8 mouse cellular contexts compared by ENCODE assay signal in genomic region chr2:91949411-91950274, GRCm38 (mm10). TPM values are rescaled to one million over a fixed set of nuclear protein-coding genes. Genes with fewer than 3 reads are reported as not detected.
DNase-seq lines count a peak whose midpoint lies in the region; ATAC-seq and TF ChIP-seq lines count a peak whose summit lies in the region.

No protein-coding gene starts in this region.

- peak overlapping the region; percentile 32; the same call in 1 of the 2 replicates for H3K9ac ChIP-seq in forebrain, embryonic 11.5 days (ENCODE audit: low read length)
- peak overlapping the region; percentile 52; the same call in 1 of the 2 replicates for H3K9ac ChIP-seq in limb, embryonic 12.5 days (replicated peaks)
- H3K9ac ChIP-seq in midbrain, embryonic 14.5 days (replicated peaks; ENCODE audit: low read length), result peak overlapping the region; percentile 26; the same call in 1 of the 2 replicates

- ATAC-seq in G1E (ENCODE audit: extremely low read depth, insufficient number of reproducible peaks, low FRiP score, poor library complexity, severe bottlenecking), result peak; percentile 5; the same call in 1 of the 2 replicates
- peak; percentile 28 for ATAC-seq in forebrain, embryonic 11.5 days (replicated peaks; ENCODE audit: low FRiP score)
- ATAC-seq in limb, embryonic 12.5 days (ENCODE audit: insufficient number of reproducible peaks, insufficient read depth, low FRiP score, low TSS enrichment, low read depth), result peak; percentile 28; the same call in 1 of the 2 replicates
- ATAC-seq in midbrain, embryonic 14.5 days (ENCODE audit: low FRiP score, low TSS enrichment), result peak; percentile 32

- H3K4me3 ChIP-seq in G1E (ENCODE audit: low read depth, low read length), result peak overlapping the region; percentile 77
- peak overlapping the region; percentile 55 for H3K4me3 ChIP-seq in bone marrow macrophage, adult 2 months (ENCODE audit: insufficient read depth, low read length)
- no peak overlapping the region for H3K4me3 ChIP-seq in forebrain, embryonic 11.5 days (ENCODE audit: low read depth, low read length)
- H3K4me3 ChIP-seq in hindbrain, embryonic 10.5 days, result peak overlapping the region; percentile 37
- H3K4me3 ChIP-seq in limb, embryonic 12.5 days (replicated peaks), result peak overlapping the region; percentile 22
- no peak overlapping the region for H3K4me3 ChIP-seq in midbrain, embryonic 14.5 days (replicated peaks; ENCODE audit: low read depth, low read length)

- peak overlapping the region; percentile 92 for H3K27ac ChIP-seq in bone marrow macrophage, adult 2 months (ENCODE audit: insufficient read depth, low read depth, low read length)
- H3K27ac ChIP-seq in forebrain, embryonic 11.5 days (ENCODE audit: low read depth, low read length), result no peak overlapping the region
- peak overlapping the region; percentile 85 for H3K27ac ChIP-seq in hindbrain, embryonic 10.5 days
- H3K27ac ChIP-seq in limb, embryonic 12.5 days, result peak overlapping the region; percentile 80
- peak overlapping the region; percentile 45 for H3K27ac ChIP-seq in midbrain, embryonic 14.5 days (replicated peaks; ENCODE audit: low read depth, low read length)

- H3K27me3 ChIP-seq in G1E (ENCODE audit: insufficient read depth, low read length), result no peaks in the 10 kb centered on the region
- H3K27me3 ChIP-seq in forebrain, embryonic 11.5 days (ENCODE audit: control insufficient read depth, insufficient read depth, low read length), result no peaks in the 10 kb centered on the region
- no peaks in the 10 kb centered on the region for H3K27me3 ChIP-seq in hindbrain, embryonic 10.5 days (ENCODE audit: insufficient read depth, poor library complexity, severe bottlenecking)
- no peaks in the 10 kb centered on the region for H3K27me3 ChIP-seq in limb, embryonic 12.5 days
- H3K27me3 ChIP-seq in midbrain, embryonic 14.5 days (ENCODE audit: control insufficient read depth, insufficient read depth, low read length), result no peaks in the 10 kb centered on the region

- peaks cover 87% of the 10 kb centered on the region for H3K4me1 ChIP-seq in G1E (ENCODE audit: insufficient read depth, low read depth, low read length)
- peaks cover 61% of the 10 kb centered on the region for H3K4me1 ChIP-seq in bone marrow macrophage, adult 2 months (ENCODE audit: control insufficient read depth, insufficient read depth, low read length)
- peaks cover 22% of the 10 kb centered on the region for H3K4me1 ChIP-seq in forebrain, embryonic 11.5 days (replicated peaks; ENCODE audit: control insufficient read depth, insufficient read depth, low read length)
- peaks cover 73% of the 10 kb centered on the region for H3K4me1 ChIP-seq in hindbrain, embryonic 10.5 days (replicated peaks)
- peaks cover 60% of the 10 kb centered on the region for H3K4me1 ChIP-seq in limb, embryonic 12.5 days (replicated peaks)
- peaks cover 35% of the 10 kb centered on the region for H3K4me1 ChIP-seq in midbrain, embryonic 14.5 days (ENCODE audit: control insufficient read depth, insufficient read depth, low read length)

- no peak for TF ChIP-seq POLR2A in bone marrow macrophage, adult 2 months (IDR thresholded peaks at IDR 0.05; ENCODE audit: borderline replicate concordance, low read depth, low read length)

- no peak for TF ChIP-seq CTCF in G1E (IDR thresholded peaks at IDR 0.05; ENCODE audit: low read depth, low read length)
- TF ChIP-seq CTCF in bone marrow macrophage, adult 2 months (IDR thresholded peaks at IDR 0.05; ENCODE audit: low read depth, low read length), result no peak

- WGBS in forebrain, embryonic 11.5 days, result 76% methylated on average over 17 of the region's 17 CpGs
- 73% methylated on average over 17 of the region's 17 CpGs for WGBS in hindbrain, embryonic 10.5 days
- WGBS in limb, embryonic 12.5 days, result 68% methylated on average over 17 of the region's 17 CpGs
- WGBS in midbrain, embryonic 14.5 days, result 70% methylated on average over 17 of the region's 17 CpGs

- no peaks in the 10 kb centered on the region for H3K9me3 ChIP-seq in G1E (replicated peaks)
- H3K9me3 ChIP-seq in forebrain, embryonic 11.5 days (ENCODE audit: control insufficient read depth, low read length), result no peaks in the 10 kb centered on the region
- H3K9me3 ChIP-seq in hindbrain, embryonic 10.5 days, result no peaks in the 10 kb centered on the region
- H3K9me3 ChIP-seq in limb, embryonic 12.5 days, result no peaks in the 10 kb centered on the region
- no peaks in the 10 kb centered on the region for H3K9me3 ChIP-seq in midbrain, embryonic 14.5 days (ENCODE audit: control insufficient read depth, low read length)

- peak; percentile 72 for DNase-seq in G1E (ENCODE audit: low spot score)
- no peak for DNase-seq in forebrain, embryonic 11.5 days (ENCODE audit: low spot score)
- DNase-seq in hindbrain, embryonic 10.5 days (ENCODE audit: low spot score), result no peak
- peak; percentile 56 for DNase-seq in midbrain, embryonic 14.5 days
- DNase-seq in urinary bladder, postnatal 36 days (ENCODE audit: low spot score in 2 of 2), result no peak
- DNase-seq in left cerebral cortex, adult 9 months (ENCODE audit: low spot score in 2 of 2), result no peak

- H3K4me2 ChIP-seq in forebrain, embryonic 11.5 days (ENCODE audit: low read depth, low read length, severe bottlenecking), result no peak overlapping the region
- H3K4me2 ChIP-seq in limb, embryonic 12.5 days, result peak overlapping the region; percentile 50
- peak overlapping the region; percentile 21 for H3K4me2 ChIP-seq in midbrain, embryonic 14.5 days (ENCODE audit: low read length)

- peaks cover 75% of the 10 kb centered on the region for H3K36me3 ChIP-seq in G1E (replicated peaks)
- no peaks in the 10 kb centered on the region for H3K36me3 ChIP-seq in forebrain, embryonic 11.5 days (ENCODE audit: control insufficient read depth, insufficient read depth, low read length)
- peaks cover 7% of the 10 kb centered on the region for H3K36me3 ChIP-seq in hindbrain, embryonic 10.5 days
- peaks cover 16% of the 10 kb centered on the region; the same call in 1 of the 2 replicates for H3K36me3 ChIP-seq in limb, embryonic 12.5 days
- no peaks in the 10 kb centered on the region for H3K36me3 ChIP-seq in midbrain, embryonic 14.5 days (ENCODE audit: control insufficient read depth, insufficient read depth, low read length)

RNA-seq across cellular contexts. Expression of gene Gm9821, which starts 4.1 kb away (rescaled TPM):
- total RNA-seq in G1E (2014; fragmentation: Nextera tagmentation), result not detected in 2 replicates
- 1.6 and 1.8 TPM in 2 replicates for total RNA-seq in G1E (2017)
- polyA plus RNA-seq in G1E (2012), result 0.07 and 0.10 TPM in 2 replicates
- not detected in 2 replicates for polyA plus RNA-seq in bone marrow macrophage, adult 2 months (2012; ENCODE audit: insufficient read depth, insufficient read length, missing spikeins)
- polyA plus RNA-seq in forebrain, embryonic 11.5 days (2014; fragmentation: Nextera tagmentation; extraction: Ambion mirVana), result 0.36 and 0.90 TPM in 2 replicates
- 0.18 and 0.25 TPM in 2 replicates for polyA plus RNA-seq in hindbrain, embryonic 10.5 days (2016; fragmentation: Nextera tagmentation; extraction: Ambion mirVana)
- 0.28 and 0.59 TPM in 2 replicates for polyA plus RNA-seq in limb, embryonic 12.5 days (2016; fragmentation: Nextera tagmentation; extraction: Ambion mirVana)
- 0.14 and 0.26 TPM in 2 replicates for polyA plus RNA-seq in midbrain, embryonic 14.5 days (2014; fragmentation: Nextera tagmentation; extraction: Ambion mirVana)

RNA-seq across cellular contexts. Expression of gene Mdk, which starts 17.5 kb away (rescaled TPM):
- total RNA-seq in G1E (2014; fragmentation: Nextera tagmentation) (4.5 and 4.9 TPM in 2 replicates), G1E (2017) (0.76 and 0.81 TPM in 2 replicates)
- 5.5 and 5.8 TPM in 2 replicates for polyA plus RNA-seq in G1E (2012)
- 1.0 and 3.4 TPM in 2 replicates for polyA plus RNA-seq in bone marrow macrophage, adult 2 months (2012; ENCODE audit: insufficient read depth, insufficient read length, missing spikeins)
- 1,095 and 1,130 TPM in 2 replicates for polyA plus RNA-seq in forebrain, embryonic 11.5 days (2014; fragmentation: Nextera tagmentation; extraction: Ambion mirVana)
- 1,375 and 1,717 TPM in 2 replicates for polyA plus RNA-seq in hindbrain, embryonic 10.5 days (2016; fragmentation: Nextera tagmentation; extraction: Ambion mirVana)
- 2,281 and 2,291 TPM in 2 replicates for polyA plus RNA-seq in limb, embryonic 12.5 days (2016; fragmentation: Nextera tagmentation; extraction: Ambion mirVana)
- 131 and 196 TPM in 2 replicates for polyA plus RNA-seq in midbrain, embryonic 14.5 days (2014; fragmentation: Nextera tagmentation; extraction: Ambion mirVana)

RNA-seq across cellular contexts. Expression of gene Chrm4, which starts 22.6 kb away (rescaled TPM):
- total RNA-seq in G1E (2014; fragmentation: Nextera tagmentation) (0.60 TPM in 1 of 2 replicates, not detected in the other), G1E (2017) (0.11 and 0.23 TPM in 2 replicates)
- 0.04 TPM in 1 of 2 replicates, not detected in the other for polyA plus RNA-seq in G1E (2012)
- polyA plus RNA-seq in bone marrow macrophage, adult 2 months (2012; ENCODE audit: insufficient read depth, insufficient read length, missing spikeins), result not detected in 2 replicates
- polyA plus RNA-seq in forebrain, embryonic 11.5 days (2014; fragmentation: Nextera tagmentation; extraction: Ambion mirVana), result 0.47 and 0.56 TPM in 2 replicates
- polyA plus RNA-seq in hindbrain, embryonic 10.5 days (2016; fragmentation: Nextera tagmentation; extraction: Ambion mirVana), result 0.48 and 0.95 TPM in 2 replicates
- polyA plus RNA-seq in limb, embryonic 12.5 days (2016; fragmentation: Nextera tagmentation; extraction: Ambion mirVana), result 0.33 and 0.65 TPM in 2 replicates
- polyA plus RNA-seq in midbrain, embryonic 14.5 days (2014; fragmentation: Nextera tagmentation; extraction: Ambion mirVana), result 0.34 and 0.65 TPM in 2 replicates

RNA-seq across cellular contexts. Expression of gene Dgkz, which starts 26.0 kb away (rescaled TPM):
- total RNA-seq in G1E (2014; fragmentation: Nextera tagmentation), result 290 and 308 TPM in 2 replicates
- total RNA-seq in G1E (2017), result 115 and 146 TPM in 2 replicates
- 403 and 416 TPM in 2 replicates for polyA plus RNA-seq in G1E (2012)
- polyA plus RNA-seq in bone marrow macrophage, adult 2 months (2012; ENCODE audit: insufficient read depth, insufficient read length, missing spikeins), result 129 and 144 TPM in 2 replicates
- polyA plus RNA-seq in forebrain, embryonic 11.5 days (2014; fragmentation: Nextera tagmentation; extraction: Ambion mirVana), result 32.7 and 35.9 TPM in 2 replicates
- polyA plus RNA-seq in hindbrain, embryonic 10.5 days (2016; fragmentation: Nextera tagmentation; extraction: Ambion mirVana), result 36.3 and 39.4 TPM in 2 replicates
- polyA plus RNA-seq in limb, embryonic 12.5 days (2016; fragmentation: Nextera tagmentation; extraction: Ambion mirVana), result 33.7 and 39.9 TPM in 2 replicates
- 27.5 and 32.0 TPM in 2 replicates for polyA plus RNA-seq in midbrain, embryonic 14.5 days (2014; fragmentation: Nextera tagmentation; extraction: Ambion mirVana)

Comparison
In these comparisons a context has a peak if more than half of its experiments do, and no peak if none do; other contexts are left out.
1. DNase-seq: peak in G1E (single experiment) and midbrain, embryonic 14.5 days (single experiment); none in forebrain, embryonic 11.5 days (single experiment), hindbrain, embryonic 10.5 days (single experiment), urinary bladder, postnatal 36 days (0 of 2) and left cerebral cortex, adult 9 months (0 of 2).
2. H3K4me3 ChIP-seq: peak in G1E (single experiment), bone marrow macrophage, adult 2 months (single experiment), hindbrain, embryonic 10.5 days (single experiment) and limb, embryonic 12.5 days (single experiment); none in forebrain, embryonic 11.5 days (single experiment) and midbrain, embryonic 14.5 days (single experiment).
3. RNA of gene Mdk, which starts 17.5 kb away (polyA plus RNA-seq): 2,281 to 2,291 TPM in limb, embryonic 12.5 days, 1,375 to 1,717 TPM in hindbrain, embryonic 10.5 days, 1,095 to 1,130 TPM in forebrain, embryonic 11.5 days and 131 to 196 TPM in midbrain, embryonic 14.5 days; 5.5 to 5.8 TPM in G1E and 1.0 to 3.4 TPM in bone marrow macrophage, adult 2 months; every median in the first group is over 10 times any median in the second.
4. Peak in every context shown above with its lines, with median percentiles within 50 percentile points of each other: ATAC-seq and H3K9ac ChIP-seq.